Mouse (Mus musculus) neural tube, embryonic 11.5 days (tissue): Measurements from ENCODE around the gene Rnf181. TPM values are rescaled to one million over a fixed set of nuclear protein-coding genes. Genes with fewer than 3 reads are reported as not detected.
A peak's percentile ranks its signal among the peaks of the same experiment; 100 is the strongest.

ENCODE experiments used
- ATAC-seq: fragments of 200-750 bp; cut with Nextera tagmentation; 2 replicates; pipeline ENCODE4 v1.8.0; 2017; ENCODE audit warnings: moderate number of reproducible peaks, mild to moderate bottlenecking, moderate TSS enrichment, moderate library complexity; ENCODE audit not compliant: insufficient read depth, low FRiP score, low TSS enrichment
- DNase-seq: peaks from one replicate; pipeline ENCODE4 v3.0.0-alpha.2; 2015; ENCODE audit warnings: low spot score
- H3K27ac ChIP-seq: fragments of 300-500 bp; sonication (generic); 2 replicates; pipeline ENCODE4 v1.5.1; 2014; ENCODE audit warnings: low read depth, mild to moderate bottlenecking, low read length
- H3K27me3 ChIP-seq: fragments of 300-500 bp; sonication (generic); 2 replicates; pipeline ENCODE4 v1.6.1; 2014; ENCODE audit warnings: mild to moderate bottlenecking, low read length, mixed read lengths; ENCODE audit not compliant: control insufficient read depth, insufficient read depth
- H3K36me3 ChIP-seq: fragments of 300-500 bp; sonication (generic); 2 replicates; pipeline ENCODE4 v1.6.1; 2014; ENCODE audit warnings: mild to moderate bottlenecking, low read length, moderate library complexity, mixed read lengths; ENCODE audit not compliant: control insufficient read depth, insufficient read depth
- H3K4me1 ChIP-seq: fragments of 300-500 bp; sonication (generic); 2 replicates; pipeline ENCODE4 v1.6.1; 2014; ENCODE audit warnings: low read length, mixed read lengths; ENCODE audit not compliant: control insufficient read depth, insufficient read depth
- H3K4me2 ChIP-seq: fragments of 300-500 bp; sonication (generic); 2 replicates; pipeline ENCODE4 v1.6.1; 2014; ENCODE audit warnings: low read depth, mild to moderate bottlenecking, moderate library complexity
- H3K4me3 ChIP-seq: fragments of 300-500 bp; sonication (generic); 2 replicates; pipeline ENCODE4 v1.5.1; 2014; ENCODE audit warnings: low read depth, low read length
- H3K9ac ChIP-seq: fragments of 300-500 bp; sonication (generic); 2 replicates; pipeline ENCODE4 v1.6.1; 2014; ENCODE audit warnings: mild to moderate bottlenecking, low read length
- H3K9me3 ChIP-seq: fragments of 300-500 bp; sonication (generic); 2 replicates; pipeline ENCODE4 v1.6.1; 2016; ENCODE audit warnings: low read length; ENCODE audit not compliant: control insufficient read depth
- WGBS: fragments of 180-500 bp; shearing (Covaris S2); extraction: QIAGEN DNeasy Blood & Tissue Kit; methylation state at CpG from one replicate; pipeline ENCODE4 v1.1.7; 2014; 5-methylcytosine and 5-hydroxymethylcytosine counted together
- polyA plus RNA-seq: library from polyadenylated mRNA; unstranded; fragments of >200 nt; fragmentation: Nextera tagmentation; extraction: Ambion mirVana; gene quantifications from 2 replicates; pipeline ENCODE4 v1.2.1, GENCODE M21; 2014

Gene Rnf181
- polyA plus RNA-seq, 1 experiment from 2014 or later: 114 TPM

DNA sequence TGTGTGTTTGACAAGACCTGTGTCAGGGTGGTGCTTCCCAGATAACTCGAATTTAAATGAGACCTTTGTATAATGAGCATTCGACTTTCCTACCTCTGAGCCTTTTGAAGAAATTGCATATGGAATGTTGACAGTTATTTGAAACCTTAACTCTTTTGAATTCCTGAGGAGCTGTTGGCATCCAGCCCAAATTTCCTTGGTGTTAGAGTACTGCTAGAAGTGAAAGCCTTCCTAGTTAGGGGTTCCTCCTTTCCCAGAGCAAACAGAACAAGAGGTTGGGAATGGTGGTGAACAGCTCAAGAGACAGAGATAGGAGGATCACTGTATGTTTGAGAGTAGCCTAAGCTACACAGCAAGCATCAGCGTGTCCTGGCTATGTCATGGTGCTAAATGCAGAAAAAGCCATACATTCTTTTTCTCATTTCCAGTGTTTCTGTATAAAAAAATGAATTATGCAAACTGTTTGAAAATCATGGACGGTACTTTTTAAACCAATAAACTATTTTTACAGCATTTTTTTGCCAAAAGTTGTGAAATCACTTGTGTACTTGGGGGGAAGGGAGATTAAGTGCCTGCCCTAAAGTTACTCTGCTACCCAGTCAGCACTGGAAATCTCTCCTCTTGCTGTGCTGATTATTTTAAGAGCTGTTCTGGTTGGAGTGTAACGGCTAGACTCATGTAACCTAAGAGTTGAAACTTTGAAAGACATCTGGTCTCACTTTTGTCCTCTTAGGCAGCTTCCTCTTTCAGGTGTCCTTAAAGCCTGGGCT is 13.9 kb downstream of the Rnf181 start:
- Histone ChIP-seq H3K36me3 (no peaks in the 10 kb centered on the region), H3K27me3 (no peaks in the 10 kb centered on the region), H3K9ac (no peak overlapping the region), H3K9me3 (no peaks in the 10 kb centered on the region), H3K4me3 (no peak overlapping the region), H3K27ac (no peak overlapping the region), H3K4me2 (no peak overlapping the region), H3K4me1 (peaks cover 12% of the 10 kb centered on the region)
- DNase-seq: no peak
- ATAC-seq: no peak
- 80% methylated on average over 5 of the region's 5 CpGs for WGBS

- WGBS: 86% methylated on average over 2 of the region's 2 CpGs
These were observed 16.5 kb downstream of the Rnf181 start for GRCm38 (mm10) chr6:72350214-72350613.

GRCm38 (mm10) chr6:72348411-72348810 is 18.3 kb downstream of the Rnf181 start:
- 0 out of 2 replicates have a peak overlapping the region, but pooled peaks have one; percentile 88 for H3K4me3 ChIP-seq
- DNase-seq (no peak), ATAC-seq (no peak)
- H3K9me3 ChIP-seq: no peaks in the 10 kb centered on the region
- H3K27me3 ChIP-seq: no peaks in the 10 kb centered on the region
- peaks cover 14% of the 10 kb centered on the region for H3K4me1 ChIP-seq
- WGBS: 85% methylated on average over 10 of the region's 10 CpGs
- no peak overlapping the region for H3K27ac ChIP-seq
- no peaks in the 10 kb centered on the region for H3K36me3 ChIP-seq
- H3K9ac ChIP-seq: no peak overlapping the region; the same call in 1 of the 2 replicates
- H3K4me2 ChIP-seq: peak overlapping the region; percentile 52; the same call in 1 of the 2 replicates

More at GRCm38 (mm10) chr6:72350214-72350613, 16.5 kb downstream of the Rnf181 start:
- Histone ChIP-seq H3K4me2 (no peak overlapping the region), H3K27me3 (no peaks in the 10 kb centered on the region), H3K27ac (no peak overlapping the region), H3K9me3 (no peaks in the 10 kb centered on the region), H3K36me3 (no peaks in the 10 kb centered on the region), H3K9ac (no peak overlapping the region), H3K4me1 (peaks cover 12% of the 10 kb centered on the region), H3K4me3 (no peak overlapping the region)
- DNase-seq (no peak), ATAC-seq (no peak)

GRCm38 (mm10) chr6:72347166-72347941 is 19.4 kb downstream of the Rnf181 start, which contains the start of gene 0610030E20Rik:
Gene 0610030E20Rik, plus strand, starts transcription at chr6:72347317.
- H3K27me3 ChIP-seq: no peaks in the 10 kb centered on the region
- DNase-seq (peak; percentile 81), ATAC-seq (peak; percentile 57; the same call in 1 of the 2 replicates)
- H3K9ac ChIP-seq: peak within 1 kb of the TSS; percentile 89
- peak within 1 kb of the TSS; percentile 54; the same call in 1 of the 2 replicates for H3K27ac ChIP-seq
- WGBS: under 1% methylated on average over 65 of the region's 72 CpGs
- H3K4me1 ChIP-seq: peaks cover 14% of the 10 kb centered on the region
- H3K4me2 ChIP-seq: peak within 1 kb of the TSS; percentile 52
- H3K4me3 ChIP-seq: peak within 1 kb of the TSS; percentile 88
- H3K9me3 ChIP-seq: no peaks in the 10 kb centered on the region
- no peaks in the 10 kb centered on the region for H3K36me3 ChIP-seq

DNA sequence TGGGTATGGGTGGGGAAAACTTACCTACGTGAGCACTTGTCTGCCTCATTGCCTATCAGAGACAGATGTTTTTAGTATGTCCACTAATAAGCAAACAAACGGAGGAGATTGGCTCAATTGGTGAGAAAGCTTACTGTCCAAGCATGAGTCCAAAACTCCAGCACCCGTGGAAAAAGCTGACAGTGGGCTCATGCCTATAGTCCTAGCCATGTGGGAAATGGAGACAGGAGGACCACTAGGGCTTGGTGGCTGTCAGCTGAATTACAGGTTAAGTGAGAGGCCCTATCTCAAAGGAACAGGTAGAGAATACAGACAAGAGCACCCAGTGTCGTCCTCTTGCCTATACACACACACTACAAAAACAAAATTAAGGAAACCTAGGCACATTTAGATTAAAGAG is 20.5 kb downstream of the Rnf181 start:
- no peak for ATAC-seq
- H3K4me2 ChIP-seq: no peak overlapping the region
- DNase-seq: no peak
- no peak overlapping the region for H3K27ac ChIP-seq
- no peaks in the 10 kb centered on the region for H3K27me3 ChIP-seq
- 87% methylated on average over 4 of the region's 4 CpGs for WGBS
- no peak overlapping the region for H3K4me3 ChIP-seq
- no peak overlapping the region for H3K9ac ChIP-seq
- no peaks in the 10 kb centered on the region for H3K9me3 ChIP-seq
- H3K4me1 ChIP-seq: peaks cover 14% of the 10 kb centered on the region
- no peaks in the 10 kb centered on the region for H3K36me3 ChIP-seq

DNA sequence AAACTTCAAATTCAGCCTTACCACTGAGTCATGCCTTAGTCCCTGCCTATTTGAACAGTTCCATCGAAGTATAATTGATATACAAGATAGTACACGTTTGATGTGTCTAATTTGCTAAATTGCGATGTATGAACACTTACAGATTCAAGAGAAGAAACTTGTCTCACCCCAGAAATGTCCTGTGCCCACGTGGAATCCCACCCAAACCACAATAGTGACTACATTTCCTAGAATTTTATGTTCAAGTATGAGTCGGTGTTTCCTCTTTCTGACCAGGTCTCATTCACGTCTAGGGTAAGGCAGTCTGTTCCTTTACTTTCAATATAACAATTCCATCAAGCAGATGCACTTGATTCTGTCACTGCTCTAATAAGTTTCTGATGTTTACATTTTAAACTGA is 21.1 kb downstream of the Rnf181 start:
- WGBS: 59% methylated on average over 6 of the region's 6 CpGs

GRCm38 (mm10) chr6:72345074-72345567 is 21.6 kb downstream of the Rnf181 start, which contains the start of gene Usp39:
Gene Usp39, minus strand, starts transcription at chr6:72345184.
- peak within 1 kb of the TSS; percentile 83 for H3K4me2 ChIP-seq
- H3K9ac ChIP-seq: peak within 1 kb of the TSS; percentile 81
- 0 out of 2 replicates have a peak within 1 kb of the TSS, but pooled peaks have one; percentile 30 for H3K27ac ChIP-seq
- no peaks in the 10 kb centered on the region for H3K36me3 ChIP-seq
- H3K27me3 ChIP-seq: no peaks in the 10 kb centered on the region
- 1% methylated on average over 30 of the region's 30 CpGs for WGBS
- H3K4me1 ChIP-seq: peaks cover 14% of the 10 kb centered on the region
- peak within 1 kb of the TSS; percentile 82 for H3K4me3 ChIP-seq
- H3K9me3 ChIP-seq: no peaks in the 10 kb centered on the region
- DNase-seq (peak; percentile 94), ATAC-seq (peak; percentile 82)

More for the DNA sequence above, 21.1 kb downstream of the Rnf181 start:
- ATAC-seq: peak; percentile 7; the same call in 1 of the 2 replicates
- H3K4me1 ChIP-seq: peaks cover 14% of the 10 kb centered on the region
- no peak overlapping the region; the same call in 1 of the 2 replicates for H3K4me3 ChIP-seq
- no peak overlapping the region for H3K9ac ChIP-seq
- no peaks in the 10 kb centered on the region for H3K27me3 ChIP-seq
- no peak for DNase-seq
- no peaks in the 10 kb centered on the region for H3K36me3 ChIP-seq
- peak overlapping the region; percentile 83 for H3K4me2 ChIP-seq
- H3K27ac ChIP-seq: no peak overlapping the region
- H3K9me3 ChIP-seq: no peaks in the 10 kb centered on the region

GRCm38 (mm10) chr6:72344396-72345073 is 22.2 kb downstream of the Rnf181 start:
- H3K36me3 ChIP-seq: no peaks in the 10 kb centered on the region
- H3K4me2 ChIP-seq: peak overlapping the region; percentile 83
- H3K4me1 ChIP-seq: peaks cover 14% of the 10 kb centered on the region
- no peak; the same call in 1 of the 2 replicates for ATAC-seq
- 0 out of 2 replicates have a peak overlapping the region, but pooled peaks have one; percentile 30 for H3K27ac ChIP-seq
- under 1% methylated on average over 42 of the region's 42 CpGs for WGBS
- no peak for DNase-seq
- H3K9me3 ChIP-seq: no peaks in the 10 kb centered on the region
- peak overlapping the region; percentile 81 for H3K9ac ChIP-seq
- H3K4me3 ChIP-seq: peak overlapping the region; percentile 82
- H3K27me3 ChIP-seq: no peaks in the 10 kb centered on the region
